Mouse (Mus musculus) C3H10T1/2 (cell line): ENCODE results near the gene Amy2a2. TPM values are rescaled to one million over a fixed set of nuclear protein-coding genes. Genes with fewer than 3 reads are reported as not detected.

Source experiments
- polyA plus RNA-seq, 2 experiments: library from polyadenylated mRNA; unstranded; fragments of >200 nt; fragmentation: generic; extraction: Trizol; gene quantifications; one replicate each; pipeline ENCODE4 v1.2.1; 2012; ENCODE audit warnings: missing spikeins in 2 of 2

The Amy2a2 gene
- not detected for polyA plus RNA-seq

DNA sequence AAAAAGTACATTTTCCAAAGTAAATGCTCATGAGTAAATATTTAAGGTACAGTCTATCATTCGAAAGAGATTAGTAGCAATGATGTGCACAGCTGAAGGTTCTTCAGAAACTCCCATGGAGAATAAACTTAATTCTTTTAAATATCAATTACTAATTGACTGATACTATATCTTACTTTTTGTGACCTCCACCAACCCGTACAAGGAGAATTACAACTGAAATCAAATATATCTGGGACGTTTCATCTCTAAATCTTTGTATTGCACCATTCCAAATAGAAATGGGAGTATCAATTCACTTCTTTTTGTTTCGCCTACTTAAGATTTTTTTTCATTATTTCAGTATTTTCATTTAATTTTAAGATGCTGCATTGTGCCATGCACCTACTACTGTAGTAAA lies at the start of gene Amy2a2:
Gene Amy2a2, minus strand, starts transcription at position 101 of the 400 bp plus-strand sequence.

DNA sequence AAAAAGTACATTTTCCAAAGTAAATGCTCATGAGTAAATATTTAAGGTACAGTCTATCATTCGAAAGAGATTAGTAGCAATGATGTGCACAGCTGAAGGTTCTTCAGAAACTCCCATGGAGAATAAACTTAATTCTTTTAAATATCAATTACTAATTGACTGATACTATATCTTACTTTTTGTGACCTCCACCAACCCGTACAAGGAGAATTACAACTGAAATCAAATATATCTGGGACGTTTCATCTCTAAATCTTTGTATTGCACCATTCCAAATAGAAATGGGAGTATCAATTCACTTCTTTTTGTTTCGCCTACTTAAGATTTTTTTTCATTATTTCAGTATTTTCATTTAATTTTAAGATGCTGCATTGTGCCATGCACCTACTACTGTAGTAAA lies 32.5 kb downstream of the Amy2a2 start, which contains the start of gene Amy2a3:
Gene Amy2a3, minus strand, starts transcription at position 101 of the 400 bp plus-strand sequence.

Other genes with a start within 250 kb of the Amy2a2 start
- gene Amy2a5, start 97.8 kb downstream of the Amy2a2 start, polyA plus RNA-seq, result not detected
- gene Amy2a4, start 65.2 kb downstream of the Amy2a2 start, polyA plus RNA-seq, result not detected
- gene Amy2a3, start 32.6 kb downstream of the Amy2a2 start, polyA plus RNA-seq, result not detected
- not detected for gene Amy2a1, start 175.8 kb upstream of the Amy2a2 start, polyA plus RNA-seq